Mouse (Mus musculus): Measurements from ENCODE around the gene Jade1.

DNA sequence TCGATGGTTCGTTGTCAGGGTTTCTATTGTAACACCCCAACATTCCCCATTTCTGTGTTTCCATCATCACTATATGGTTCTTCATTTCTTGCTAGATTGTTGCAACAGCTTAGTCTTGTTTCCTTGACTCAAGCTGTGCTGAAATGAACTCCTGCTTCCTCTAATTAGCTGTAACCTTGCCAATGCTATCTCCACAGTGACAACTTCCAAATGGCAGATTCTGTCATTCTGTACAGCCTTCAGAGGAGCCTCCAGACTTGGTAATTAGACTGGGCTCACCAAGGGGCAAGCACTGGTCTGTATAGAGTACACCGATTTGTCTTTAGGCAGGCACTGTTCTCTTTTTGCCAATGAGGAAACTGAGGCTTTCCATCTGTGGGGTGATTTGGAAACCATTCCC, 63.0 kb downstream of the Jade1 start:
- TF ChIP-seq EP300 (IDR thresholded peaks at IDR 0.05; ENCODE audit: low read depth) = no peak
- no peak for TF ChIP-seq CTCF (IDR thresholded peaks at IDR 0.05; ENCODE audit: low read depth)

All from heart, postnatal 0 days (tissue).